Mouse (Mus musculus): Measurements from ENCODE around the gene Exosc1. TPM values are rescaled to one million over a fixed set of nuclear protein-coding genes. Genes with fewer than 3 reads are reported as not detected.
"Not testable (repeated sequence)": the region's sequence is repeated elsewhere in the genome, so short reads cannot be mapped to it uniquely, and the experiment has no call there.

Exosc1 gene
- polyA plus RNA-seq, 1 experiment from 2014 or later, result 65.9 TPM

DNA sequence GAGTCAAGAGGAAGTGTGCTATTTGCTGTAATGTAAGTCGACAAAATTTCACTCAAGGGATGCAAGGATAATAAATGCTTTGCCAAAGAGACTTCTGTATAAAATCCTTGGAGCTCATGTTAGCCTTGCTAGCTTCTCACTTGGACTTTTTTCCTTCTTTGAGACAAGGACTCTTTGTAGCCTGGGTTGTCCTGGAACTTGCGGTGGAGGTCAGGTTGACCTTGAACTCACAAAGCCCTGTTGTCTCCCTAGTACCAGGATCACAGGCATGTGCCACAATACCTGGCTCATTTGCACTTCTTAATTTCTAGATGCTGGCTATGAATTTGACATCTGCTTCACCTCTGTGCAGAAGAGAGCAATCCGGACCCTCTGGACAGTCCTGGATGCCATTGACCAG lies 17.9 kb downstream of the Exosc1 start:
- Histone ChIP-seq H3K4me1 (replicated peaks; ENCODE audit: control insufficient read depth, insufficient read depth, low read length) (peaks cover 15% of the 10 kb centered on the region), H3K4me3 (ENCODE audit: low read length) (no peak overlapping the region), H3K9ac (ENCODE audit: low read length) (no peak overlapping the region), H3K27me3 (ENCODE audit: control insufficient read depth, insufficient read depth, low read depth, low read length) (no peaks in the 10 kb centered on the region), H3K36me3 (ENCODE audit: control insufficient read depth, insufficient read depth, low read length) (peaks cover 31% of the 10 kb centered on the region), H3K9me3 (ENCODE audit: control insufficient read depth, low read length) (no peaks in the 10 kb centered on the region), H3K4me2 (ENCODE audit: low read depth, low read length) (no peak overlapping the region), H3K27ac (ENCODE audit: low read length) (no peak overlapping the region)
- no peak for ATAC-seq (ENCODE audit: low read depth)
- 85% methylated on average over 3 of the region's 3 CpGs for WGBS

DNA sequence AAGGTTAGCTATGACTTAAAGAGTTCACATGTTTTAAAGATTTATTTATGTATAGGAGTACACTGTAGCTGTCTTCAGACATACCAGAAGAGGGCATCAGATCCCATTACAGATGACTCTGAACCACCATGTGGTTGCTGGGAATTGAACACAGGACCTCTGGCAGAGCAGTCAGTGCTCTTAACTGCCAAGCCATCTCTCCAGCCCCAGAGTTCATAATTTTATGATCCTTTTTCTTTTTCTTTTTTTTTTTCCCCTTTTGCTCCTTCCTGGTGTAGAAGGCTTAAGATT lies 18.7 kb downstream of the Exosc1 start:
- H3K27ac ChIP-seq (ENCODE audit: low read length); H3K9me3 ChIP-seq (ENCODE audit: control insufficient read depth, low read length); ATAC-seq (ENCODE audit: low read depth); H3K27me3 ChIP-seq (ENCODE audit: control insufficient read depth, insufficient read depth, low read depth, low read length); H3K9ac ChIP-seq (ENCODE audit: low read length): not testable (repeated sequence)
- peak overlapping the region; percentile 99; the same call in 1 of the 2 replicates for H3K4me3 ChIP-seq (ENCODE audit: low read length)
- H3K36me3 ChIP-seq (ENCODE audit: control insufficient read depth, insufficient read depth, low read length), result peaks cover 28% of the 10 kb centered on the region
- peaks cover 15% of the 10 kb centered on the region for H3K4me1 ChIP-seq (replicated peaks; ENCODE audit: control insufficient read depth, insufficient read depth, low read length)
- peak overlapping the region; percentile 75 for H3K4me2 ChIP-seq (ENCODE audit: low read depth, low read length)

DNA sequence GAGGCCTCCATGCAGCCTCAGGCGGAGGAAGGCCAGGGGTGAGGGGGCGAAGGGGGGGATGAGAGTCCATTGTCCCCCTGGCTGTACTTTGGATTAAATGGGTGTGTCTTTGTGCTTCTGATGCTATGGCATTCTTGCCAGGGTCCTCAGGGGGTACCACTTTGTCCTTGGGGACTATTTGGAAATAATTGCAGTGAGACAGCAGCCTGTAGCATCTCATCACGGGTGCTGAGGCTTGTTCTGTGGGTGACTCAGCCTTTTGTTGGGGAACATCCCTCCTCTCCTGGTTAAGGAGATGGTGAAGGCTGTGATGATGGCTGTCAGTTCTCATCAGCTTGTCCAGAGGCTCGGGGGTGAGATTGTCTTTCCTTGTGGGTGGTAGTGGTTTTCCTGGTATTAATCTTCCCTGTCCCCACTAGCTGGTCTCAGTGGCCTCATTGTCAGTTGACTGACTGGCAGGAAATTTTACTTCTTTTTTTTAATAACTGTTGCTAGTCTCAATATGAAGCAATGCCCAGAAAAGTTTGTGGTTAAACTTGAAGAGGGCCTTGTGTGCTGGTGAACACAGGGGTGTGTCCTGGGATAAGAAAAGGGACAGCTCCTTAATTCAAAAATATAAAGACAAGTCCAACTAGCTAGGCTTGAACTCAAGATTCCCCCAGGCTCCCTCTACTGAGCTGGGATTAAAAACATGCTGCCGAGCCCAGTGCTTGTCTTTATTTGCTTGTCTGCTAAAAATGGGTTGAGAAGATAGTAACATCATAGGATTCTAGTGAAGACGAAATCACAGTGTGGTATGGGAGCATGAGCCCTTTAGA lies 19.2 kb downstream of the Exosc1 start:
- ATAC-seq (ENCODE audit: low read depth), result no peak
- Histone ChIP-seq H3K9me3 (ENCODE audit: control insufficient read depth, low read length) (no peaks in the 10 kb centered on the region), H3K4me2 (ENCODE audit: low read depth, low read length) (peak overlapping the region; percentile 75), H3K4me3 (ENCODE audit: low read length) (peak overlapping the region; percentile 99), H3K4me1 (replicated peaks; ENCODE audit: control insufficient read depth, insufficient read depth, low read length) (peaks cover 15% of the 10 kb centered on the region), H3K36me3 (ENCODE audit: control insufficient read depth, insufficient read depth, low read length) (peaks cover 23% of the 10 kb centered on the region), H3K9ac (ENCODE audit: low read length) (peak overlapping the region; percentile 99), H3K27me3 (ENCODE audit: control insufficient read depth, insufficient read depth, low read depth, low read length) (no peaks in the 10 kb centered on the region), H3K27ac (ENCODE audit: low read length) (no peak overlapping the region)
- WGBS, result 39% methylated on average over 6 of the region's 6 CpGs

DNA sequence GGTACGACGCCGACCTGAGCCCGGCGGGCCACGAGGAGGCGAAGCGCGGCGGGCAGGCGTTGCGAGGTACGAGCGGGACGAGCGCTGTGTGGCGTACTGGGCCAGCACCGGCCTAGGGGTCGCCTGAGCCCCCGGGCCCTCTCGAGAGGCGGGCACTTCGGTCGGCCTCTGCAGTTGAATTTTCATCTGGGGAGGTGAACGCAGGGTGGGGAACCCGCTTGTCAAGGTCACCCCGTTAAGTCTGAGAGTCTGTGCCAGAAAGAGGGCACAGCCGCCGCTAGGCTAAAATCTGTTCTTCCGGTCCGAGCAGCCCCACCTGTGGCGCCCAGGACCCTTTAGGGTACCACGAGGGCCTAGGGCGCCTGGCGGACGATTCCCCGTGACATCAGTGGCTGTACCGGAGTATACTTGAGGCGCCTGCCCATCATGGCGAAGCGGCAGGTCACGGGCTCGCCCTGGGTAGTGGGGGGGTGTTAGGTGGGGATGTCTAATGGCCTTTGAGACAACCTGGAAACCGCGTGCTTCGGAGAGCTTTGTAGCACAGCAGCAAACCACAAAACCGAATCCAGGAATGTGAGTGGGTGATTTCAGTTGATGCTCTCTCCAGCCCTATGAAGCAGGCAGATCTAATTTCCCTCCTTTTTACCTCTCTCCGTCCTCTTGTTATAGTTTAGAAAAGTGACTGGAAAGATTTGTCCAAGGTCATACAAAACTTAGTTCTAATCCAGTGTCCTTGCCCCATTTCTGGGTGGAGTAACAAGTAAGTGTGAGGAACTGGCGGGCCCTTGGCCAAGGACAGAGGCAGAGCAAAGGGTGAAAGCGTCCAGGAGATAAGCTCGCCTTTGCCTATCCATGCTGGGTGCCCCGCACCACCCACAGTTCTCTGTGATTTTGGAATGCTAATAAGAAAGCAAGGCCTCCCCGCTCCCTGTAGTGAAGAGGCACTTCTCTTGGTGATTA lies 20.8 kb downstream of the Exosc1 start:
- no peaks in the 10 kb centered on the region for H3K27me3 ChIP-seq (ENCODE audit: control insufficient read depth, insufficient read depth, low read depth, low read length)
- H3K9ac ChIP-seq (ENCODE audit: low read length), result peak overlapping the region; percentile 99
- peak overlapping the region; percentile 93 for H3K27ac ChIP-seq (ENCODE audit: low read length)
- peak overlapping the region; percentile 75 for H3K4me2 ChIP-seq (ENCODE audit: low read depth, low read length)
- WGBS, result 1% methylated on average over 47 of the region's 53 CpGs
- H3K9me3 ChIP-seq (ENCODE audit: control insufficient read depth, low read length), result no peaks in the 10 kb centered on the region
- H3K4me3 ChIP-seq (ENCODE audit: low read length), result peak overlapping the region; percentile 99
- H3K4me1 ChIP-seq (replicated peaks; ENCODE audit: control insufficient read depth, insufficient read depth, low read length), result peaks cover 23% of the 10 kb centered on the region
- peaks cover 17% of the 10 kb centered on the region for H3K36me3 ChIP-seq (ENCODE audit: control insufficient read depth, insufficient read depth, low read length)
- ATAC-seq (ENCODE audit: low read depth), result peak; percentile 67

GRCm38 (mm10) chr19:41911178-41912073 lies 21.8 kb downstream of the Exosc1 start, which contains the start of gene Pgam1:
Gene Pgam1, plus strand, starts transcription at chr19:41911923.
- peaks cover 8% of the 10 kb centered on the region for H3K36me3 ChIP-seq (ENCODE audit: control insufficient read depth, insufficient read depth, low read length)
- H3K9ac ChIP-seq (ENCODE audit: low read length), result peak within 1 kb of the TSS; percentile 99
- peak within 1 kb of the TSS; percentile 98 for H3K27ac ChIP-seq (ENCODE audit: low read length)
- peaks cover 30% of the 10 kb centered on the region for H3K4me1 ChIP-seq (replicated peaks; ENCODE audit: control insufficient read depth, insufficient read depth, low read length)
- H3K4me3 ChIP-seq (ENCODE audit: low read length), result peak within 1 kb of the TSS; percentile 99
- no peaks in the 10 kb centered on the region for H3K27me3 ChIP-seq (ENCODE audit: control insufficient read depth, insufficient read depth, low read depth, low read length)
- H3K4me2 ChIP-seq (ENCODE audit: low read depth, low read length), result peak within 1 kb of the TSS; percentile 75
- WGBS, result 5% methylated on average over 52 of the region's 54 CpGs
- no peaks in the 10 kb centered on the region for H3K9me3 ChIP-seq (ENCODE audit: control insufficient read depth, low read length)
- peak; percentile 96 for ATAC-seq (ENCODE audit: low read depth)

DNA sequence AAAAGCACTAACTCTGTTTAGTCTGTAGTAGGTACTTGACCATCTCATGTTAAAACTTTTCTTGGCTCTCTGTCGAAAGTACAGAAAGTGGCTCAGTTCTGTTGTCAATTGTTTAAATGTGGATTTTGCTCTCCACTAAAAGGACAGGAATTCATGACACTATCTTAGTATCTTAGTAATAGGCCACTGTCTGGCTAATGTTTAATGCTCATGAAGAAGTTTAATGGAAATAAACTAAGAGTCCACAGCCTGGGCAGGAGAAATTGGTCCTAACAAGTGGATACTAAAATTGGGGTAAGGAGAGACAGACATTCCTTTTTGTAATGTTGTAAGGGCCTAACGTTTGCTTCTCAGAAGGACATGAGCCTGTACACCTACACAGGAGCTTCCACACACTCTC lies 22.8 kb downstream of the Exosc1 start:
- Histone ChIP-seq H3K27ac (ENCODE audit: low read length) (peak overlapping the region; percentile 77), H3K9ac (ENCODE audit: low read length) (no peak overlapping the region), H3K4me1 (replicated peaks; ENCODE audit: control insufficient read depth, insufficient read depth, low read length) (peaks cover 30% of the 10 kb centered on the region), H3K27me3 (ENCODE audit: control insufficient read depth, insufficient read depth, low read depth, low read length) (no peaks in the 10 kb centered on the region), H3K9me3 (ENCODE audit: control insufficient read depth, low read length) (no peaks in the 10 kb centered on the region), H3K36me3 (ENCODE audit: control insufficient read depth, insufficient read depth, low read length) (no peaks in the 10 kb centered on the region), H3K4me3 (ENCODE audit: low read length) (no peak overlapping the region), H3K4me2 (ENCODE audit: low read depth, low read length) (no peak overlapping the region)
- no peak for ATAC-seq (ENCODE audit: low read depth)
- WGBS, result 49% methylated on average over 2 of the region's 2 CpGs

- WGBS, result 77% methylated on average over 3 of the region's 3 CpGs
Measured at GRCm38 (mm10) chr19:41908736-41909135, 24.5 kb downstream of the Exosc1 start.

DNA sequence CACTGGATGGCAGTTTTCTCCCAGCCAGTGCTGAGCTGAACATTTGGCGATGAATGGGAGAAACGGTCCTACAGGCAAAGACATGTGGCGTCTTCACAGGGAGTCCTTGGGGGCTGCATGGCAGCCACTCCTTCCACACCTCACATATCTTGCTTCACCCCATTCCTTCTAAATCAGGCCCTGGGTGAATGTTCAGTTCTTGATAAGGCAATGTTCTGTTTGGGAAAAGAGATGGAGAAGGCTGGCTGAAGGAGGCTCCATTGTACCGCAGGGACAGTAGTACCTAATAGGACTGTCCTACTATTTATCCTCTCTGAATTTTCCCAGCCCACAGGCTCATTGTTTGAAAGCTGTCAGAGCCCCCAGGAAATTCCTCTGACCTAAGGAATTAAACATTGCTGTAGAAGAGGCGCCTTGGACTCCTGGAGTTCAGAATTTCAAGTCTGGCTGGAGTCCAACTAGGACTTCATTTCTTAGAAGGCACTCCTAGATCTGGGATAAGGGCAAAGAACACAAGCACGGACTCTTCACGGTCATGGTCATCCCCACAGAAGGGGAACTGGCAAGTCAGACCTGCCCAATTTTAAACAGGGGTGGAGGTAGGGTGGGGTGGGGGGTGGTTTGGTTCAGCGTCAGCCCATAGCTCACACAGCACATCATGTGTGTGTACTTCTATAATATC lies 26.0 kb downstream of the Exosc1 start:
- H3K4me3 ChIP-seq (ENCODE audit: low read length), result no peak overlapping the region
- H3K4me1 ChIP-seq (replicated peaks; ENCODE audit: control insufficient read depth, insufficient read depth, low read length), result peaks cover 15% of the 10 kb centered on the region
- 0 out of 2 replicates have a peak overlapping the region, but pooled peaks have one; percentile 35 for H3K9ac ChIP-seq (ENCODE audit: low read length)
- H3K27me3 ChIP-seq (ENCODE audit: control insufficient read depth, insufficient read depth, low read depth, low read length), result no peaks in the 10 kb centered on the region
- no peaks in the 10 kb centered on the region for H3K9me3 ChIP-seq (ENCODE audit: control insufficient read depth, low read length)
- H3K4me2 ChIP-seq (ENCODE audit: low read depth, low read length), result no peak overlapping the region
- 20% methylated on average over 8 of the region's 8 CpGs for WGBS
- ATAC-seq (ENCODE audit: low read depth), result no peak
- H3K36me3 ChIP-seq (ENCODE audit: control insufficient read depth, insufficient read depth, low read length), result no peaks in the 10 kb centered on the region
- H3K27ac ChIP-seq (ENCODE audit: low read length), result peak overlapping the region; percentile 69

More at GRCm38 (mm10) chr19:41908736-41909135, 24.5 kb downstream of the Exosc1 start:
- H3K4me1 ChIP-seq (replicated peaks; ENCODE audit: control insufficient read depth, insufficient read depth, low read length), result peaks cover 23% of the 10 kb centered on the region
- no peak for ATAC-seq (ENCODE audit: low read depth)
- no peaks in the 10 kb centered on the region for H3K27me3 ChIP-seq (ENCODE audit: control insufficient read depth, insufficient read depth, low read depth, low read length)
- H3K36me3 ChIP-seq (ENCODE audit: control insufficient read depth, insufficient read depth, low read length), result no peaks in the 10 kb centered on the region
- H3K4me2 ChIP-seq (ENCODE audit: low read depth, low read length), result no peak overlapping the region
- no peak overlapping the region for H3K9ac ChIP-seq (ENCODE audit: low read length)
- H3K27ac ChIP-seq (ENCODE audit: low read length), result no peak overlapping the region
- H3K4me3 ChIP-seq (ENCODE audit: low read length), result no peak overlapping the region
- H3K9me3 ChIP-seq (ENCODE audit: control insufficient read depth, low read length), result no peaks in the 10 kb centered on the region

All from lung, embryonic 16.5 days (tissue).